Mouse (Mus musculus) E14TG2a.4 (cell line): ENCODE measurements at regions not wholly inside any gene's neighbourhood (a gene's known extent, or its start where the extent isn't known, plus 50 kb on each side); places are given as distances from the start of the nearest gene placed in this dataset.
"Not testable (repeated sequence)": the region's sequence is repeated elsewhere in the genome, so short reads cannot be mapped to it uniquely, and the experiment has no call there.

Experiments
- CTCF ChIP-seq: conservative IDR thresholded peaks from 2 replicates; pipeline ENCODE4 v1.5.1; 2014; ENCODE audit warnings: low read length
- POU5F1 ChIP-seq: IDR thresholded peaks from 2 replicates; pipeline ENCODE4 v1.6.1; 2014; ENCODE audit warnings: low read length, borderline replicate concordance

GRCm38 (mm10) chr1:181283539-181283938, 68.9 kb upstream of the Cnih3 start:
- not testable (repeated sequence) for TF ChIP-seq CTCF, POU5F1
